Mouse (Mus musculus): Measurements from ENCODE around the gene E330021D16Rik. TPM values are rescaled to one million over a fixed set of nuclear protein-coding genes. Genes with fewer than 3 reads are reported as not detected.

Gene E330021D16Rik
- polyA plus RNA-seq, 1 experiment, result not detected

DNA sequence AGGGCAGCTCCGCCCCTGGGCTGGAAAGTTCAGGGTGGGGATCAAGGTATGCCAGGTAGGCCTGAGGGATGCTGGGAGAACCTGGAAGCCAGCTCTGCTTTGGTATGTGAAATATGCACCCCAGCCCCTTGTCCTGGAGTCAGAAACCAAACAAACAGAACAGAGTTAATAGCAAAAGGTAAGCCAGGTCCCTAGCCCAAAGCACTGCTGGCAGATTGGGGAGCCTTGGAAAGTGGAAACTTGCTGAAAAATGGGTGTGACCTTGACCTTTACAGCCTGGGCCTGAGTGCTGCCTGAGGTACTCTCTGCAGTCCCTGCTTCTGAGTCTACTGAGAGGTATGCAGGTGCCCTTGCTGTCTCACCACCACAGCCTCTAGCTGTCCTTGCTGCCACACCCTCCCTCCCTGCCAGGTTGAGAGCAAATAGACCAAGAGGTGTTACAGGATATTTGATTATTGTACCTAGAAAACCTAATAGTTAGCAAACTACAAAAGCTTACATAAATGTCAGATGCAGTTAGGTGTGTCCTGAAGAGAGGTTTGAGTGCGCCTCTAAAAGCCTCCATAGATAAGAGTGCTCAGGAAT, 7.7 kb downstream of the E330021D16Rik start:
- Histone ChIP-seq H3K36me3 (ENCODE audit: control insufficient read depth, insufficient read depth) (no peaks in the 10 kb centered on the region), H3K4me2 (ENCODE audit: low read depth) (no peak overlapping the region), H3K79me2 (ENCODE audit: control insufficient read depth, insufficient read depth) (no peaks in the 10 kb centered on the region), H3ac (ENCODE audit: control insufficient read depth, insufficient read length) (no peak overlapping the region), H3K4me3 (no peak overlapping the region), H3K27me3 (ENCODE audit: control insufficient read depth, insufficient read depth, insufficient read length) (no peaks in the 10 kb centered on the region)
- TF ChIP-seq POLR2A (IDR thresholded peaks at IDR 0.05; ENCODE audit: insufficient read length, low read depth), result no peak
- TF ChIP-seq POLR2AphosphoS2 (IDR thresholded peaks at IDR 0.05; ENCODE audit: insufficient read length, low read depth), result no peak
- no peak for TF ChIP-seq TCF3 (IDR thresholded peaks at IDR 0.05; ENCODE audit: insufficient read length, low read depth)
- no peak for TF ChIP-seq REST (IDR thresholded peaks at IDR 0.05; ENCODE audit: insufficient read depth, insufficient read length)
- TF ChIP-seq CEBPB (IDR thresholded peaks at IDR 0.05; ENCODE audit: insufficient read depth, poor library complexity, severe bottlenecking), result no peak
- no peak for TF ChIP-seq TCF12 (IDR thresholded peaks at IDR 0.05; ENCODE audit: insufficient read depth, poor library complexity, severe bottlenecking)
- no peak for TF ChIP-seq SRF (IDR thresholded peaks at IDR 0.05; ENCODE audit: control insufficient read depth, insufficient read length, low read depth)
- TF ChIP-seq MYOD1 (IDR thresholded peaks at IDR 0.05; ENCODE audit: control insufficient read depth in 1 of 3, insufficient read length in 2 of 3, low read depth in 2 of 3), result no peak

DNA sequence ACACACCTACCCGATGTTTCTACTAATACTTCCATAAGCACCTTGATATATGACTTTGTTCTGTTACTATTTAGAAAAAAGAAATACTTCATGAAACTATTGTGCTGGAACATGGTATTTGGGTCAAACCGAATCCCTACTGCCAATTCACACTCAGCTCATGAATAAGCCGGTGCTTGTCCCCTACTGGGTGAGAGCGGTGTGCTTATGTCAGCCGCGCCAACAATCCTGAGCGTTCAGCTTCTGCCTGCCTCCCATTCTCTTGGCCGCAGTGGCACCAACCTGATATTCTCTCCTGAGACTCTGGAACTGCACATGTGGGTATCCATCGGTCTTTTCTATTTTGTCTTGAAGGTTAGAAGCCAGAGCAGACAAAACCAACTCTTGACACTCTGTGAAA, 18.5 kb downstream of the E330021D16Rik start:
- Histone ChIP-seq H3K79me2 (ENCODE audit: control insufficient read depth, insufficient read depth) (no peaks in the 10 kb centered on the region), H3K36me3 (ENCODE audit: control insufficient read depth, insufficient read depth) (no peaks in the 10 kb centered on the region), H3K4me3 (no peak overlapping the region), H3ac (ENCODE audit: control insufficient read depth, insufficient read length) (no peak overlapping the region), H3K27me3 (ENCODE audit: control insufficient read depth, insufficient read depth, insufficient read length) (no peaks in the 10 kb centered on the region), H3K4me2 (ENCODE audit: low read depth) (no peak overlapping the region)
- TF ChIP-seq TCF12 (IDR thresholded peaks at IDR 0.05; ENCODE audit: insufficient read depth, poor library complexity, severe bottlenecking), result no peak
- TF ChIP-seq MYOD1 (IDR thresholded peaks at IDR 0.05; ENCODE audit: control insufficient read depth in 1 of 3, insufficient read length in 2 of 3, low read depth in 2 of 3), result no peak
- TF ChIP-seq TCF3 (IDR thresholded peaks at IDR 0.05; ENCODE audit: insufficient read length, low read depth), result no peak

DNA sequence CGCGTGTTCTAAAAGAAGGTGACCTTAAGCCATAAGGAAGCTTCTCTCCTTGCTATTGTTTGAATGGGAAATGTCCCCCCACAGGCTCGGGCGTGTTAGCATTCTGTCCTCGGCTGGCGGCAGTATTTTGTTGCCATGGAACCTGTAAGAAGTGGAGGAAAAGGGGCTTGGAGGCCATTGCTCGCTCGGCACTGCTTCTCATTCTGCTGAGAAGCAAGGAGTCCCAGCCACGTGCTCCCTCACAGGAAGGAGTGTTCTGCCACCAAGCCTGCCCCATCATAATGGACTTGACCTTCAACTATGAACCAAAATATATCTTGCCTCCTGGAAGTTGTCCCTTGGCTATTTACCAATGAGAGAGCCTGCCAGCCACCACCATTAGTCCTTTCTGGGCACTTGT, 25.1 kb downstream of the E330021D16Rik start:
- Histone ChIP-seq H3K4me3 (no peak overlapping the region), H3K79me2 (ENCODE audit: control insufficient read depth, insufficient read depth) (no peaks in the 10 kb centered on the region), H3K27me3 (ENCODE audit: control insufficient read depth, insufficient read depth, insufficient read length) (no peaks in the 10 kb centered on the region), H3K36me3 (ENCODE audit: control insufficient read depth, insufficient read depth) (no peaks in the 10 kb centered on the region), H3K4me2 (ENCODE audit: low read depth) (no peak overlapping the region), H3ac (ENCODE audit: control insufficient read depth, insufficient read length) (no peak overlapping the region)
- TF ChIP-seq MYOG (IDR thresholded peaks at IDR 0.05; ENCODE audit: control insufficient read depth in 1 of 3, insufficient read depth in 1 of 3, insufficient read length in 2 of 3, low read depth in 2 of 3), result no peak
- no peak for TF ChIP-seq POLR2AphosphoS2 (IDR thresholded peaks at IDR 0.05; ENCODE audit: insufficient read length, low read depth)
- no peak for TF ChIP-seq SRF (IDR thresholded peaks at IDR 0.05; ENCODE audit: control insufficient read depth, insufficient read length, low read depth)
- TF ChIP-seq TCF12 (IDR thresholded peaks at IDR 0.05; ENCODE audit: insufficient read depth, poor library complexity, severe bottlenecking), result no peak
- TF ChIP-seq MAX (IDR thresholded peaks at IDR 0.05; ENCODE audit: low read depth), result no peak
- TF ChIP-seq E2F4 (IDR thresholded peaks at IDR 0.05; ENCODE audit: insufficient read depth), result no peak
- TF ChIP-seq MYOD1 (IDR thresholded peaks at IDR 0.05; ENCODE audit: control insufficient read depth in 1 of 3, insufficient read length in 2 of 3, low read depth in 2 of 3), result no peak
- TF ChIP-seq CEBPB (IDR thresholded peaks at IDR 0.05; ENCODE audit: insufficient read depth, poor library complexity, severe bottlenecking), result no peak
- no peak for TF ChIP-seq USF1 (IDR thresholded peaks at IDR 0.05; ENCODE audit: low read depth)
- no peak for TF ChIP-seq REST (IDR thresholded peaks at IDR 0.05; ENCODE audit: insufficient read depth, insufficient read length)
- no peak for TF ChIP-seq POLR2A (IDR thresholded peaks at IDR 0.05; ENCODE audit: insufficient read length, low read depth)

DNA sequence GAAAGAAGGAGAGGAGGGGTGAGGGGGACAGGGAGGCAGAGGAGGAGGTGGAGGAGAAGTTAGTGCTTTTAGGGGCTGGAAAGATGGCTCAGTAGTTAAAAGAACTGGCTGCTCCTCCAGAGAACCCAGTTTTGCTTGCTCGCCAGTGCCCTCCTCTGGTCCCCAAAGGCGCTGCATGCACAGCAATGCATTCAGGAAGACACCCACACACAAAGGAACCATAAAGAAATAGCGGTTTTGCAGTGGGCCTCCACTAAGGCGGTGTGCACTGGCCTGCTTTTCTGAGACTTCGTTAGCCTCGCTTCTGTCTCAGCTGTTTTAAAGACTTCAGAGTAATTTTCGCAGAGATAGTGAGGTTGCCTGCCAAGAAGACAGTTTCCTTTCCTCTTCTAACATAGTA, 30.1 kb downstream of the E330021D16Rik start:
- Histone ChIP-seq H3K4me3 (no peak overlapping the region), H3K36me3 (ENCODE audit: control insufficient read depth, insufficient read depth) (no peaks in the 10 kb centered on the region), H3K79me2 (ENCODE audit: control insufficient read depth, insufficient read depth) (no peaks in the 10 kb centered on the region), H3K27me3 (ENCODE audit: control insufficient read depth, insufficient read depth, insufficient read length) (no peaks in the 10 kb centered on the region), H3ac (ENCODE audit: control insufficient read depth, insufficient read length) (no peak overlapping the region), H3K4me2 (ENCODE audit: low read depth) (no peak overlapping the region)
- TF ChIP-seq MAX (IDR thresholded peaks at IDR 0.05; ENCODE audit: low read depth) (no peak), MYOD1 (IDR thresholded peaks at IDR 0.05; ENCODE audit: control insufficient read depth in 1 of 3, insufficient read length in 2 of 3, low read depth in 2 of 3) (no peak), REST (IDR thresholded peaks at IDR 0.05; ENCODE audit: insufficient read depth, insufficient read length) (no peak), MYOG (IDR thresholded peaks at IDR 0.05; ENCODE audit: control insufficient read depth in 1 of 3, insufficient read depth in 1 of 3, insufficient read length in 2 of 3, low read depth in 2 of 3) (no peak), SRF (IDR thresholded peaks at IDR 0.05; ENCODE audit: control insufficient read depth, insufficient read length, low read depth) (no peak), POLR2AphosphoS2 (IDR thresholded peaks at IDR 0.05; ENCODE audit: insufficient read length, low read depth) (no peak), CEBPB (IDR thresholded peaks at IDR 0.05; ENCODE audit: insufficient read depth, poor library complexity, severe bottlenecking) (no peak), POLR2A (IDR thresholded peaks at IDR 0.05; ENCODE audit: insufficient read length, low read depth) (no peak), E2F4 (IDR thresholded peaks at IDR 0.05; ENCODE audit: insufficient read depth) (no peak), TCF12 (IDR thresholded peaks at IDR 0.05; ENCODE audit: insufficient read depth, poor library complexity, severe bottlenecking) (no peak), USF1 (IDR thresholded peaks at IDR 0.05; ENCODE audit: low read depth) (no peak), TCF3 (IDR thresholded peaks at IDR 0.05; ENCODE audit: insufficient read length, low read depth) (no peak)

DNA sequence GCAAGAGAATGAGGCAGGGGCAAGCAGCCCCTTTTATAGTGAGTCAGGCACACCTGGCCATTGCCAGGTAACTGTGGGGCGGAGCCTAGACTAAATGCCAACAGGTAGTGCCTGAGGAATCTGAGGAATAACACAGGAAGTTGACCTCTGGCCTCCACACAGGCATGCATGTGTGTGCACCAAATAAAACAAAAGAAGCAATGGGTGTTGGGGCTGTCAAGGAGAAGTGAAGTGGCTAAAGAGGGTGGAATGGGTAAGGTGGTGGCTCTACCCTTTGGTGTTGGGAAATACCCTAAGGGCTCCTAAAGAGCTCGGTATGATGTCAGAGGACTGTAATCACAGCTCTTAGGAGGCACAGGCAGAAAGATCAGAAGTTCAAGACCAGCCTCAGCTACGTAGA, 32.2 kb downstream of the E330021D16Rik start:
- Histone ChIP-seq H3ac (ENCODE audit: control insufficient read depth, insufficient read length) (no peak overlapping the region), H3K4me2 (ENCODE audit: low read depth) (no peak overlapping the region), H3K27me3 (ENCODE audit: control insufficient read depth, insufficient read depth, insufficient read length) (no peaks in the 10 kb centered on the region), H3K4me3 (no peak overlapping the region), H3K79me2 (ENCODE audit: control insufficient read depth, insufficient read depth) (no peaks in the 10 kb centered on the region), H3K36me3 (ENCODE audit: control insufficient read depth, insufficient read depth) (no peaks in the 10 kb centered on the region)
- TF ChIP-seq MYOG (IDR thresholded peaks at IDR 0.05; ENCODE audit: control insufficient read depth in 1 of 3, insufficient read depth in 1 of 3, insufficient read length in 2 of 3, low read depth in 2 of 3) (no peak), TCF3 (IDR thresholded peaks at IDR 0.05; ENCODE audit: insufficient read length, low read depth) (no peak), POLR2AphosphoS2 (IDR thresholded peaks at IDR 0.05; ENCODE audit: insufficient read length, low read depth) (no peak), CEBPB (IDR thresholded peaks at IDR 0.05; ENCODE audit: insufficient read depth, poor library complexity, severe bottlenecking) (no peak), TCF12 (IDR thresholded peaks at IDR 0.05; ENCODE audit: insufficient read depth, poor library complexity, severe bottlenecking) (no peak), SRF (IDR thresholded peaks at IDR 0.05; ENCODE audit: control insufficient read depth, insufficient read length, low read depth) (no peak), USF1 (IDR thresholded peaks at IDR 0.05; ENCODE audit: low read depth) (no peak), MAX (IDR thresholded peaks at IDR 0.05; ENCODE audit: low read depth) (no peak), POLR2A (IDR thresholded peaks at IDR 0.05; ENCODE audit: insufficient read length, low read depth) (no peak), REST (IDR thresholded peaks at IDR 0.05; ENCODE audit: insufficient read depth, insufficient read length) (no peak), E2F4 (IDR thresholded peaks at IDR 0.05; ENCODE audit: insufficient read depth) (no peak)
